Mouse (Mus musculus) frontal cortex, adult 2 months (tissue): ENCODE measurements at regions not wholly inside any gene's neighbourhood (a gene's known extent, or its start where the extent isn't known, plus 50 kb on each side); places are given as distances from the start of the nearest gene placed in this dataset.
A peak's percentile ranks its signal among the peaks of the same experiment; 100 is the strongest.

Source experiments
- DNase-seq, 2 experiments: peaks; one replicate each; pipeline ENCODE4 v3.0.0; 2022; ENCODE audit warnings: low spot score in 1 of 2; ENCODE audit errors: extremely low spot score in 1 of 2

- DNase-seq, result no peak
Observed at GRCm38 (mm10) chr3:21496166-21496565, 580.3 kb upstream of the Tbl1xr1 start.

DNA sequence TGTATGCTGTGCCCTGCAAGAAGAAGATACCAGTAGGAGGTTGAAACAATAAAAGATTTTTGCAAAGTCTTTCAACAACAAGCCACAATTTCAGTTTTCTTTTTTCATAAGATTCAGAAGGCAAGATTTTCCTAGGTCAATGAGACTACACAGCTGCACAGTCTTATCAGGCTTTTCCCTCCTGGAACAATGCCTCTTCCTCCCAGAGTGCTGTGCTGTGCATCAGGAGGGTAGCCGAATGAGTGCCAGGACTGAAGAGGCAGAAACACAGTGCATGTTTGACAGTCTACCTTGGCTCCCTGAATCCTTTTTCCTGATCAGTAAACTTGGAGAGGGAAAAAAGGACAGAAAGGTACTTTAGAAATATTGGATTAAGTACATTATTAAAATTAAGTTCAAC, 579.4 kb upstream of the Tbl1xr1 start:
- no peak for DNase-seq

DNA sequence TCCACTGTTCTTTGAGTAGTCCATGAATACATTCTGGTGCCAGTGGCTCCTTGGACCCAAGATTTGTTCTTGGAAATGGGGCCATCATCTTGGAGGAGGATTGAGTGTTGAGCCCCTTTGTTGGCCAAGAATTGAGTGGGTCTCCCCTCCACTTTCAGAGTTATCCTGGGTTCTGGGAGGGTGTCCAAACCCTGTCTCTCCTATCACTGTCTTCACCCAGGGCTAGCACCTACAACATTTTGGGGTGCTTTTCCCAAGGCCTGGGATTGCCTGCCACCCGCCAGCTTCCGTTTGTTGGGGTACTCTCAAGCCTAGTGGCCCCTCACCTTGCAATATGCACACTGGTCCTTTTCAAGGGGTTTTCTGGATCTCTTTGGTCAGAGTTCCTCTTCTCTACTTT, 568.8 kb upstream of the Tbl1xr1 start:
- DNase-seq, result no peak

DNA sequence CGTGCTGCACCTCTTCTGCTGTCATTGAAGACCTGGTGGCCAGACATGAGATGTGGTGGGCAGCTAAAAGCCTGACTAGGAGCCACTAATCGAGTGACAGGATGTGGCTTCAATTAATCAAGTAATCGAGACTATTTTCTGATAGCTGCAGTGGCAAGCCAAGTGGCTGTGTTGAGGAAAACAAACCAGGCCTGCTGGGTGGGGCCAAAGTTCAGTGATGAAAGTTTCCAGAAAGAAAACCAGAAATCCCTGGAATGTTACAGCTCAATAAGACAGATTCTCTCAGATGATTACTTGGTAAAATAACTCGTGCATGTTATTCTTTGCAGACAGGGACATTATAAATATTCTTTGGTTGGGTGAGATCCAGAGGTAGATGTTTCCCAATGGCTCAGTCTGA, 564.4 kb upstream of the Tbl1xr1 start:
- DNase-seq, result no peak

DNA sequence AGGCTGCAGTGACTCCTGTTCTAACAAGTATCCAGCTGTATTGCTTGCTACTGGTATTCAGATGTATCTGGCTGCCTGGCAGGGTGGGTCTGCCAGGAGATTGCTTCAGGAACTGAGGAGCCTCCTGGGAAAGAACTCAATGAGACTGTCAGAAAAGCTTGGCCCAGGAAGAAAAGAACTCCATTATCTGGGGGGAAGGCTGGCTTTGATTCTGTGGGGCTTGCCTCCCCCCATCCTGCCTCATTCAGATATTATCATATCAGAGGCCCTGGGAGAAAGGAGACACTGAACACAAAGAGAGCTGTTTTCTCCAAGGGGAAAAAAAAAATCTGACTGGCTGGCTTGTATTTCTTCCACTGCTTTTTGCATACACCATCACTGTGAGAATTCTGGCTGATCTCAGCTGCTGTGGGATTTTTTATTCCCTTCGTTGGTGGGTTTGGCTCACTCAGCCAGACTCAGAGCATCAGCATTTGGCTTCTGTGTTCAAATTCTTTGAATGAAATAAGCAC, 552.0 kb upstream of the Tbl1xr1 start:
- DNase-seq, result peak in 1 of 2 experiments; percentile 26

DNA sequence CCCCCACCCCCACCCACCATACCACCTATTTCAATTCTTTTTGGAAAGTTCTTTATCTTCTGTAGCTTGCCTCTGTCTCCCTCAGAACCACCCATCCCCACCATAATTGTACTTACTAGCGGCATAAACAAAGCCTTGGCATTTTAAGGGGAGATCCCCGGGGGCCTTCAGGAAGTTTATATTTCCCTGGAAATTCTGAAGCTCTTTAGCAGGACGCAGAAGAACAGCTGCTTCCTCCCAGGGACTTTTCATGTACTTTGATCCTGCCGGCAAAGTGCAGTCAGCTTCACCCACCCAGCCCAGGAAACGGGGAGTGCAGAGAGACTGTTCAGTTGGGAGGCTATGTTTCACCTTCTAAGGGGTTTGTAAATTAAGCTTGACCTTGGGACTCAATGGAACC, 545.6 kb upstream of the Tbl1xr1 start:
- no peak for DNase-seq

- no peak for DNase-seq
Observed at GRCm38 (mm10) chr3:21539138-21539537, 537.3 kb upstream of the Tbl1xr1 start.

DNA sequence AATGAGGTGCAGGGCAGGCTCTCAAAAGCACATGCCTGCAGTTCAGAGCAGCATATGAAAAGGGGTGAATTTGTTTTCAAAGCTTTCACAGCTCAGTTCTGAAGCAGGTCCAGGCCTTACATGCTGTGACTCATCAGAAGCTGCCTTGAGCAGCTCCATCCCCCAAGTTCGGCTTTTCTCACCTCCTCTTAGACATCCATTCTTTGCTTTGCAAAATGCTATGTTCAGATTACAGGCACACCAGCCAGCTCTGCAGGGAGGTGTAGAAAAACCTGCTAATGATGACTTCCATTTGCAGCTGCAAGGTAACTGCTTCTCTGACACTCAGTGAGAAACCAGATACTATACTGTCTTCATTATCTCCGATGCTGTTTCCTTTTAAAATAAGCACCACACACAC, 532.0 kb upstream of the Tbl1xr1 start:
- peak; percentile 76 to 81 for DNase-seq

- DNase-seq, result no peak
Observed at GRCm38 (mm10) chr3:21545156-21545893, 531.1 kb upstream of the Tbl1xr1 start.

- no peak for DNase-seq
Observed at GRCm38 (mm10) chr3:21546411-21546810, 530.0 kb upstream of the Tbl1xr1 start.

DNA sequence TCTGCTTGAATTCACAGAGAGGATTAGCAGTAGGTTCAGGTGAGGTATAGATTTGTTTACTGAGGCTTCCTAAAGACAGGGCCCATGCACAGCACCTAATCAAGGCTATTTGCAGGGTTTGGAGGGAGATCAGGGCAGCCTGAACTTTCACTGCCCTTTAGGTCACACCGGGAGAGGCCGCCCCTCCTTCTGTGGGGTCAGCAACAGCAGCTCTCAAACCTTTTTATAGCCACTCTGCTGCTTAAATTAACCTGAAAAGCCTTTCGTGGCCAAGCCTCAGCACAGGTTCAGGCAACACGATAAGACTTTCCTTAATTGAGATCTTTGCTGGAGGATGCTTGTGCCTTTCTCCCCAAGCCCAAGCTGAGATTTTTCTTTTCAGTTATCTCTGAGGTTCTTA, 526.8 kb upstream of the Tbl1xr1 start:
- no peak for DNase-seq

DNA sequence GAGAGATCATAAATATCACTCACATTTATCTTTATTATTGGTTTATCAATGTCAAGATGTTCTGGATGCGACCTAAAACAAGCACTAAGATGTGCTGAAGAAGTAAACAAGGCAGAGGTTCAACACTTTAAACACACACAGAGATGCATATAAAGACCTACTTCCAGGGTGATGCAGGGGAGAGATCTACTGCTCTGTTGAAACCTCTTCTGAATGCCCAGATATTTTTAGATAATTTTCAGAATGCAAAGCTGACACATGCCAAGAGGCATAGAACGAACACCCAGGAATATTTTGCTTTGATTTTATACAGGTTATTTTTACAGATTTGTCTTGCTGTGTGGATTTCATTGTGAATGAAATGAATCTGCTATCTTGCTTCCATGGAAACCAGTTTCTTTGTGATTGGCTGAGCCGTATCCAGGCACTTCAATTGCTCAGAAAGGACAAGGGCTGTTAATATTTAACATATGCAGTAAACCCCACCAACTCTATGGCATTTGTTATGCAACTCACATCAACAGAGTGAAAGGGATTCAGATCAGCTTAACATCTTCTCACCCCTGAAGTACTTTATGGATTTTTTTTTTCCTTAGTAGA, 523.2 kb upstream of the Tbl1xr1 start:
- DNase-seq, result peak; percentile 59 to 75

DNA sequence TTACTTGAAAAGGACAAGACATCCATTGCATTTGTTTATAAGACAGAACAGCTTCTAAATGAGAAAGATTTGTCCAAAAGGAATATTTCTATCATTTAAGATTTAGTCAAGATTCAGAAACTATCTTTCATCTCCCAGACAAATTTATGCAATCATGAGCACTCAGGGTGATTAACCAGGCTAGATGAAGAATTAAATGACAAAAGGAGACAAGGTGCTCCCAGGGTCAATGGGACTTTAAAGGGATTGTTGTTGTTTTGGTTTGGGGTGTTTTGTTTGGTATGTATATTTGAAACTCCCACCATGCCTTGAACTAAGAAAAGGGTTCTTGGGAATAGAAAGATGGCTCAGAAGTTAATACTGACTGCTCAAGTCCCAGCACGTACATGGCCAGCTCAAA, 522.6 kb upstream of the Tbl1xr1 start:
- DNase-seq, result no peak

- peak; percentile 58 to 81 for DNase-seq
Observed at GRCm38 (mm10) chr3:21557963-21558441, 518.5 kb upstream of the Tbl1xr1 start.

GRCm38 (mm10) chr3:21562771-21563312, 513.6 kb upstream of the Tbl1xr1 start:
- no peak for DNase-seq

DNA sequence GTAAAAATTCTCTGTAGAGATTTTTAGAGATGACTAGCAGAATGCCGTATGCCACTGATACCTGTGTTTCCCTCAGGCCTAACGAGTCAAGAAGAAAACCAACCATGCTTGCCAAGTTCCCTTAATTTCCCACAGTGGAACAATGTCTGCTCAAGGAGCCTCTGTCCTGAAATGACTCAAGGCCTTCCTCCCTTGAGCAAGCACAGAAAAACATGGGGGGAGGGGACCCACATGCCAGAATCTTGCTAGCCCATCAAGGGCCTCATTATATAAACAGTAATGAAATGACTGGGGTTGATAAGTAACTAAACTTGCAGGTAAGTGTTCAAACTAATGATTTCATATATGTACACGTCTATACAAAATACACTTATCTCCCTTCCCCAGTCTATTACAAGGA, 513.0 kb upstream of the Tbl1xr1 start:
- no peak for DNase-seq

DNA sequence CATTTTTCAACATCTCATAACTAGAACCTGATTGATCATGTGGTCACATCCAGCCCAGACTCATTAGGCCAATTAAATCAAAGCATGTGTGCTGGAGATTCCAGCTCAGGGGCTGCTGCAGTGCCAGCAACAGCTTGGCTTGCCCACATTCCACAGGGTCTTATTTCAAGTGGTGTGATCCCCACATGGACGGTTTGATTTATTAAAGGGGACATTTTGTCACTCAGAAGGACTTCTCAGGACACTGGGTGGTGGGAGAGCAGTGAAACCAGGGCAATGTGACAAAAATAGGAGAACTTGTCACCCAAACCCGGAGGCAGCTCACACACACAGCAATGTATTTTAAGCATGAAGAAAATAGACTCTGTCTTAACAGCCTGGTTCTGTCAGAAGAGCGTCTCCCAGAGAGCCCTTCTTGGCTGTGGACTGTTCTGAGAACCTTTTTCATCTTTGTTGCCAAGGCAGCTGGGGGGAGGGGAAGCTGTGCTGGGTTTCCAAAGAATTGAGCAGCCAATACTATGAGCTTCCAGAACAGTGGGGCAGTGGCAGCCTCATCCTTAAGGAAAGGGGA, 512.2 kb upstream of the Tbl1xr1 start:
- peak; percentile 88 to 90 for DNase-seq

GRCm38 (mm10) chr3:21564847-21565485, 511.5 kb upstream of the Tbl1xr1 start:
- DNase-seq, result no peak

- peak; percentile 65 to 74 for DNase-seq
Observed at GRCm38 (mm10) chr3:21569721-21570120, 506.7 kb upstream of the Tbl1xr1 start.

- no peak for DNase-seq
Observed at GRCm38 (mm10) chr3:21578635-21579034, 497.8 kb upstream of the Tbl1xr1 start.

DNA sequence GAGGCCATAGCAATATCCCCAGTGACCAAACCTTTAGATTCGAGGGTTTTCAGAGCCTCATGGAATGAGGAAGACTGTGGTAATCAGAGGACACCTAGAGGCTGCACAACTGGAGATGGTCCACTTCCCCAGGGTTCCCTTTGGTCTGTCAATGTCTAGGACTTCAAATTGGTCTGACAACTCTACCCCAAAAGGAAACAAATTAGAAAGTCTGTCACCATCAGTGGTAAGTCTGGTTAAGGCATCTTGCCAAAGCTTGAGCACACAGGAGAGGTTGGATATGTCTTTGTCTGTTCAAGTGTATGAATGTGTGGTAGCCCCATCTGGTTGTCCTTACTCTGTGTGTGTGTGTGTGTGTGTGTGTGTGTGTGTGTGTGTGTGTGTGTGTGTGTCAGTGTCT, 494.3 kb upstream of the Tbl1xr1 start:
- DNase-seq, result no peak
